Mouse (Mus musculus): ENCODE data around the gene Pde5a. TPM values are rescaled to one million over a fixed set of nuclear protein-coding genes. Genes with fewer than 3 reads are reported as not detected.

Gene Pde5a
- total and polyA plus RNA-seq, 3 experiments: not detected

- H3K9ac ChIP-seq (ENCODE audit: control insufficient read depth, low read depth, low read length, poor library complexity, severe bottlenecking): no peak overlapping the region
- H3K36me3 ChIP-seq (ENCODE audit: control insufficient read depth in 1 of 2, insufficient read depth in 2 of 2, low read length in 2 of 2): no peaks in the 10 kb centered on the region
- no peaks in the 10 kb centered on the region for H3K79me2 ChIP-seq (ENCODE audit: control insufficient read depth, insufficient read depth, low read length, poor library complexity)
- H3K27me3 ChIP-seq (ENCODE audit: control insufficient read depth in 1 of 2, insufficient read depth in 2 of 2, low read length in 2 of 2): no peaks in the 10 kb centered on the region
- H3K4me3 ChIP-seq (ENCODE audit: control insufficient read depth in 1 of 2, insufficient read depth in 1 of 2, low read depth in 2 of 2, low read length in 2 of 2): no peak overlapping the region
- no peak overlapping the region for H3K27ac ChIP-seq (ENCODE audit: control insufficient read depth, low read depth, low read length)
- H3K9me3 ChIP-seq (replicated peaks; ENCODE audit: insufficient read depth, low read length): no peaks in the 10 kb centered on the region
- TF ChIP-seq USF1 (IDR thresholded peaks at IDR 0.05; ENCODE audit: low read depth, low read length) (peak; percentile 52; the same call in 1 of the 2 replicates), RAD21 (IDR thresholded peaks at IDR 0.05; ENCODE audit: low read depth, low read length) (no peak)
- no peaks in the 10 kb centered on the region for H3K4me1 ChIP-seq (ENCODE audit: control insufficient read depth in 1 of 2, insufficient read depth in 2 of 2, low read length in 2 of 2)
- DNase-seq (ENCODE audit: low read depth, low spot score): no peak
Observed at GRCm38 (mm10) chr3:122734329-122734728, 5.6 kb downstream of the Pde5a start.

GRCm38 (mm10) chr3:122739460-122739859, 10.7 kb downstream of the Pde5a start:
- Histone ChIP-seq H3K27ac (ENCODE audit: control insufficient read depth, low read depth, low read length) (no peak overlapping the region), H3K36me3 (ENCODE audit: control insufficient read depth in 1 of 2, insufficient read depth in 2 of 2, low read length in 2 of 2) (no peaks in the 10 kb centered on the region), H3K27me3 (ENCODE audit: control insufficient read depth in 1 of 2, insufficient read depth in 2 of 2, low read length in 2 of 2) (no peaks in the 10 kb centered on the region), H3K4me3 (ENCODE audit: control insufficient read depth in 1 of 2, insufficient read depth in 1 of 2, low read depth in 2 of 2, low read length in 2 of 2) (no peak overlapping the region), H3K9me3 (replicated peaks; ENCODE audit: insufficient read depth, low read length) (no peaks in the 10 kb centered on the region), H3K9ac (ENCODE audit: control insufficient read depth, low read depth, low read length, poor library complexity, severe bottlenecking) (no peak overlapping the region), H3K4me1 (ENCODE audit: control insufficient read depth in 1 of 2, insufficient read depth in 2 of 2, low read length in 2 of 2) (no peaks in the 10 kb centered on the region), H3K79me2 (ENCODE audit: control insufficient read depth, insufficient read depth, low read length, poor library complexity) (no peaks in the 10 kb centered on the region)
- TF ChIP-seq ZMIZ1 (IDR thresholded peaks at IDR 0.05; ENCODE audit: low read depth, low read length) (no peak), POLR2A (IDR thresholded peaks at IDR 0.05; ENCODE audit: control insufficient read depth in 1 of 2, insufficient read depth in 1 of 2, low read depth in 1 of 2, low read length in 2 of 2, poor library complexity in 1 of 2) (no peak), USF1 (IDR thresholded peaks at IDR 0.05; ENCODE audit: low read depth, low read length) (no peak), CHD1 (IDR thresholded peaks at IDR 0.05; ENCODE audit: low read depth, low read length) (no peak), GATA1 (IDR thresholded peaks at IDR 0.05; ENCODE audit: low read depth, low read length) (no peak), ZKSCAN1 (IDR thresholded peaks at IDR 0.05; ENCODE audit: low read depth, low read length) (no peak), UBTF (IDR thresholded peaks at IDR 0.05; ENCODE audit: borderline replicate concordance, insufficient read depth, low read depth, low read length) (no peak), GABPA (IDR thresholded peaks at IDR 0.05; ENCODE audit: low read depth, low read length) (no peak), KAT2A (conservative IDR thresholded peaks at IDR 0.05; ENCODE audit: low read depth, low read length) (no peak), TAL1 (IDR thresholded peaks at IDR 0.05; ENCODE audit: low read length) (no peak), CHD2 (IDR thresholded peaks at IDR 0.05; ENCODE audit: low read length) (no peak), SMC3 (IDR thresholded peaks at IDR 0.05; ENCODE audit: low read depth, low read length) (no peak), MXI1 (IDR thresholded peaks at IDR 0.05; ENCODE audit: low read depth, low read length) (no peak), TCF12 (IDR thresholded peaks at IDR 0.05; ENCODE audit: low read depth, low read length) (no peak), RAD21 (IDR thresholded peaks at IDR 0.05; ENCODE audit: low read depth, low read length) (no peak), CTCF (IDR thresholded peaks at IDR 0.05 in 2 of 3, conservative IDR thresholded peaks at IDR 0.05 in 1 of 3; ENCODE audit: control insufficient read depth in 1 of 3, insufficient read depth in 1 of 3, low read depth in 2 of 3, low read length in 3 of 3, poor library complexity in 1 of 3, severe bottlenecking in 1 of 3) (no peak), TBP (IDR thresholded peaks at IDR 0.05; ENCODE audit: low read depth, low read length) (no peak), RCOR1 (IDR thresholded peaks at IDR 0.05; ENCODE audit: low read depth, low read length) (no peak)
- DNase-seq (ENCODE audit: low read depth, low spot score): no peak
